Mouse (Mus musculus): ENCODE data around the gene Adam12.
A peak's percentile ranks its signal among the peaks of the same experiment; 100 is the strongest.

The Adam12 gene

GRCm38 (mm10) chr7:134231378-134232346 lies at the start of gene Adam12:
Gene Adam12 (minus strand): TSS chr7:134232146.
- peak; percentile 49 for DNase-seq (ENCODE audit: low spot score)

- DNase-seq (ENCODE audit: low spot score) = no peak
These were observed 41.0 kb upstream of the Adam12 start for GRCm38 (mm10) chr7:134272956-134273355.

DNA sequence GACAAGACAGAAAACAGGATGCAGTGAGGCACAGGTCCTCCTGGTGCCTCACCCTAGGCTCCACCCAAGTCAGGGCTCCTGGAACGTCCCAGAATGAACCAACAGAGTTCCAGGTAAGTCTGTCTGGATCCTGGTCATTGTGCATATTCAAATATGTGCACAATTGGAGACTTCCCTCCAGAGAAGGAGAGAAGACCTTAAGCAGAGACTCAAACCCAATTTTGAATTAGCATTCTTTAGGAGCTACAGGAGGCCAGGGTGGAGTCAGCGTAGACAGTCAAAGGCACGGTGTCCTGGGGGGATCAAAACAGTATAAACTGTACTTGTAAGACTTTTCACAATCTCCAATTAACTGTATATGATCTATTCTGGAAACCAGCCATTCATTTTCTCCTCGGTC lies 40.5 kb upstream of the Adam12 start:
- DNase-seq (ENCODE audit: low spot score) = no peak

- DNase-seq (ENCODE audit: low spot score) = no peak
These were observed 33.8 kb upstream of the Adam12 start for GRCm38 (mm10) chr7:134265783-134266182.

DNA sequence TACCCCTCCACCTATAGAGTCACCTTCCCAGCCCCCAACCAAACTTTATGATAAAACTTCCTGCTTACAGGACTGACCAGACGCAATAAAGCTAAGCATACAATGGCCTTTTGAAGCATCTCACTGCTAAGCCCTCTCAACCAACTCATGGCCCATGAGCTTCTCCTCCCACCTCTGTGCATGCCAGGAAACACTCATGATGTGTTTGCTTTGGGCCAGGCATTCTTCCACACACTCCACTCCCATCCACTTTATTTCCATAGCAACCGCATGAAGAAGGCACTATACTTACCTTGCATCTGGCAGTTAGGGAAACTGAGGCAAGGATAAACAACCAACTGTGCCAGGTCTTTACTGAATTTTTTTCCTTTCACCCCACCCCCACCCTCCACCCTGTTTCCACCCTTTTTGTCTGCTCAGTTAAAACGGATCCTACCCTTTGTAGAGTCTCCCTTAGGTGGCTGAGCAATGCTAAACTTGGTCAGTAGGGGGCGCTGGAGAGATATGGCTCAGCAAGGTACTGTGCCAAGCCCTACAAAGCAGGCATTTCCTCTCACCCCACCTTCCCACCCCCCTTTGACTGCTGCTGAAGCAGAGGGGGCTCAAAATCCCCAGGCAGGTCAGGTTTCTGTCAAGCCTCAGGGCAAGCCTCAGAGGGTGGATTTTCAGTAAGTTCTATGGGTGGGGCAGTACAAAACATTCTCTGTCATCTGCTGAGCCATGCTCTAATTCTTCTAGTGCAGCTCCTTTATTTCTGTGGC lies 31.4 kb upstream of the Adam12 start:
- peak; percentile 61 for DNase-seq (ENCODE audit: low spot score)

DNA sequence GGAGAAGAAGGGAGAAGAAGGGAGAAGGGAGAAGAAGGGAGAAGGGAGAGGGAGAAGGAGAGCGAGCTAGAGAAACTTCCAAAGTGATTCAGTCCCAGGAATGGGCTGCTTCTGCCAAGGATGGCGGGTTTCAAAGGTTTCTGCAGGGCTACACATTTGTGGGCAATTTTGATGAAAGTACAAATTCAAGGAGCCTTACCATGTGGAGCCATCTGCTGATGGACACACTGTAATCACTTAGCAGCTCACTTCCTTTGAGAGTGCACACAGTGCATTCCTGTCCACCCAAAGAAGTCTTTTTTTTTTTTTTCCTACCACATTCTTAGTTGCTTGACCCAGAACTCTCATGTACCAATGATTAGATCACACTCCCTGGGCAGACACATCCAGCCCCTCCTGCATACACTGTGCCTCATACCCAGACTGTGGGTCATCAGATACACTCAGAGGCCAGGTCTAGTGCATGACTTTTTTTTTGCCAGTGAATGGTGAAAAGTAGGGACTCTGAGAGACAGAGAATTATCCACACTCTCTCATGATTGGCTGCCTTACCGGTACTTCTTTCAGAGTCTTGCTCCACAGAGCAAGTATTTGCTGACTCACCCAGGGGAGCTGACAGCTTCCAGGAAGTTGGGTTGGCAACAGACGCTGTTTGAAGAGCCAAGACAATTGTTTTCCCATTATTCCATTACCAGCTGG lies 29.2 kb upstream of the Adam12 start:
- peak; percentile 74 for DNase-seq (ENCODE audit: low spot score)

DNA sequence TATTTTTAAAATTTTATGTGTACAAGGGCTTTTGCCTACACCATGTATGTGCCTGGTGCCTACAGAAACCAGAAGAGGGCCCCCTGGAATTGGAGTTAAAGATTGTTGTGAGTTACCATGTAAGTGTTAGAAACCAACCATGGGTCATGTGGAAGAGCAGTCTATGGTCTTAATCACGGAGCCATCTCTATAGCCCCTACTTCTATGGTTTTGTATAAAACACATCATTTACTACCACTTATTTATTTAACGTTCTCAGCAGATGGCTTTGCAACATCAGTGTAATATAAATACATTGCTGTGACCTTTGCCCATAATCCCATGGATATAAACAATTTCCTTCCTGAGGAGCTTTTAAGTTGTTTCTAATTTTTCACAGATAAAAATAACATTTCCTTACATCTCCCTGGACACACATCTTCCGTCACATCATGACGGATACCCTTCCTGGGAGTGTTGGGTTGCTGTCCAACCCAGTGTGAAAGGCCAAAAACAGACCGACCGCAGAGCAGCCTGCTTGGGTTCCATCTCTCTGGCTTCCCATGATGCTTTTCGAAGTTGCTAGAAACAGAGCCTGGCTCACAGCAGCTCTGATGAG lies 18.4 kb upstream of the Adam12 start:
- DNase-seq (ENCODE audit: low spot score) = no peak

DNA sequence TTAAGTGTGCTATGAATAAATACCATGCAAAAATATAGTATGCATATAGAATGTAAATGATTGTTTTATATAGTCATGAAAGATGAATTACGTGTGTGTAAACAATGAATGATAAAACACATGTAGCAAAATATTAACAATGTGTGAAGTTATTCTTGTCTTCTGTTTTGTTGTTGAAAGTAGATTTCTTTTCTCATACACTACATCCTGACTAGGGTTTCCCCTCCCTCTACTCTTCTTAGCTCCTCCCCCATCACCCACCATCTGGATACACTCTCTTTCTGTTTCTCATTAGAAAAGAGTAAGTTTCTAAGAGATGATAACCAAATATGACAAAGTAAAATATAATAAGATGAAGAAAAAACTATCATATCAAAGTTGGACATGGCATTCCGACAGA lies 16.1 kb upstream of the Adam12 start:
- DNase-seq (ENCODE audit: low spot score) = no peak

- DNase-seq (ENCODE audit: low spot score) = no peak
These were observed 14.7 kb upstream of the Adam12 start for GRCm38 (mm10) chr7:134246624-134247023.

GRCm38 (mm10) chr7:134242773-134243172 lies 10.8 kb upstream of the Adam12 start:
- no peak for DNase-seq (ENCODE audit: low spot score)

DNA sequence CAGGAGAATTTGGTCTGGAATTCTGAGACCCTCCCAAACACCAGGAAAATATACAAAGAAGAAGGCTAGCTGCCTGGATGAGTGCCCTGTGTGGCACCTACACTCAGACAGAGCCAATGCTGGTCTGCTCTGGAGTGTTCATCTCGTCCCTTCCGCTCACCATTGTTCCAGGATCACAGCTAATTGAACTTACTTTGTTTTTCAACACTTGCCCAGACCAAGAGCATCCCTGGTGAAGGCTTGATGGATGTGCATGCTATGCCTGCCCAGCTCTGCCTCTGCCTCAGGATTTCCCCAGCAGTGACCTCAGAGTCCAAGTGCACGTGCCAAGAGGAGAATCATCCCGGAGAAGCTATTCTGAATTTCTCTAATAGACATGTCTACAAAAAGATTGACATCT lies 9.3 kb upstream of the Adam12 start:
- DNase-seq (ENCODE audit: low spot score) = no peak

DNA sequence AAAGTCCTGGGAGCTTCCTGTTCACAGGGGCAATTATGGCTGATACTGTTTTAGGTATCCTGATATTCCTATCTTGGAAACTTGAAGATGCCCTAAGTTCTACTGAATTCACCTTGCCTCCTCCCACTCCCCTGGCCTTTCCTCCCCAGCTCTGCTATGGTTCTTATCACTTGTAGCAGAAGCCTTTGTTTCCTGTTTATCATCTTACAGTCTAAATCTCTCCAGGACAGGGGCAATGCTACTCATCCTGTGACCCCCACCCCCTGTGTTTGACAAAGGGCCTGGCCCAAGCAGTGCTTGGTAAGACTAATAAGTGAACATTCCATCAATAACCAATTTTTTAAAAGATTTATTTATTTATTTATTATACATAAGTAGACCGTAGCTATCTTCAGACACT lies 8.6 kb upstream of the Adam12 start:
- DNase-seq (ENCODE audit: low spot score) = no peak

DNA sequence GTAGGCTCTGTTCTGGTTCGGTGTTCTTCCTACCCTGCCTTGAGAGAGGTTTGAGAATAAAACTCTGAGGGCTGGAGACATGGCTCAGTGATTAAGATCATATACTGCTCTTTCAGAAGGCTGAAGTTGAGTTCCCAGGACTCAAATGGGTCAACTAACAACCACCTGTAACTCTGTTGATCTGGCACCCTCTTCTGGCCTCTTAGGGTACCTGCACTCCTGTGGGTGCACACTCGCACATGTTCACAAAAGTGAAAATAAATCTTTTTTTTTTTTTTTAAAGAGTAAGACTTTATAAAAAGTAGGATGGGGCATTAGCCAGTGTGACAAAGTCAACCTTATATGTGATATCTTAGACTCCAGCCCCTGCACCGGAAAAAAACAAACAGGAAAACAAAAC lies 6.9 kb upstream of the Adam12 start:
- no peak for DNase-seq (ENCODE audit: low spot score)

DNA sequence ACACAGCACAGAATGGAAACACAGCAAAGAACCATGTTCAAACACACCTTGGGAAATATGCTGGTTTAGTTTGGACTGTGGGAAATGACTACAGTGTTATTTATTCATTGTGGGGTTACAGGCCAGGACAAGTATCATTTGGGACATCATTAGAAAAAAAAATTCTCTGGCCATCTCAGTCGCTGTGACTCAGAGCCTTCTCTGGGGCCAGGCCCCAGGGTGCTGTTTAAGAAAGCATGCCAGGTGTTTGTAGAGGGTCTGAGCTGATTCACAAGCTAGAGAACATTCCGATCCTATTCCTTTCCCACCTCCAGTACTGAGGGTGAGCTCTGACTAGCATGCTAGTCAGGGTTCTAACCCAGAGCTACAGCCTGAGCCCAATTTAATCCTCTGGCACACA lies 5.4 kb upstream of the Adam12 start:
- no peak for DNase-seq (ENCODE audit: low spot score)

- no peak for DNase-seq (ENCODE audit: low spot score)
These were observed 4.8 kb upstream of the Adam12 start for GRCm38 (mm10) chr7:134236727-134237126.

DNA sequence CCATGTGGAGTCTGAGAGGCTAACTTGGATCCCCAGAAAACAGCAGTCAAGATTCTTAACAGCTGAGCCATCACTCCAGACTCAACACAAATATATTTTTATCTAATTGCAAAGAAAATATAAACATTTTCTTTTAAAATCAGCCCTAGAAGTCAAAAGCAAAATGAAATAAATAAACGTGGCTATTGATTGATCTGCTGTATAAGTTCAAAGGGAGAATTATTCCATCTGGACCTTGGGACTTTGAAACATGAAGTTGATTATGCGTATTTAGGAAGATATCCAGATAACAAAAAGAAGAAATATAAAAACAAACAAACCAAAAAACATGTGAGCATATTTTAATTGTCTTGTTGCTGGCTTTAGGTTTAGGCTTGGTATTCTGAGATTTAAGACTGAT lies 3.6 kb upstream of the Adam12 start:
- DNase-seq (ENCODE audit: low spot score) = no peak

GRCm38 (mm10) chr7:134230708-134231107 lies 1.2 kb downstream of the Adam12 start:
- no peak for DNase-seq (ENCODE audit: low spot score)

- DNase-seq (ENCODE audit: low spot score) = no peak
These were observed 2.0 kb downstream of the Adam12 start for GRCm38 (mm10) chr7:134229899-134230298.

DNA sequence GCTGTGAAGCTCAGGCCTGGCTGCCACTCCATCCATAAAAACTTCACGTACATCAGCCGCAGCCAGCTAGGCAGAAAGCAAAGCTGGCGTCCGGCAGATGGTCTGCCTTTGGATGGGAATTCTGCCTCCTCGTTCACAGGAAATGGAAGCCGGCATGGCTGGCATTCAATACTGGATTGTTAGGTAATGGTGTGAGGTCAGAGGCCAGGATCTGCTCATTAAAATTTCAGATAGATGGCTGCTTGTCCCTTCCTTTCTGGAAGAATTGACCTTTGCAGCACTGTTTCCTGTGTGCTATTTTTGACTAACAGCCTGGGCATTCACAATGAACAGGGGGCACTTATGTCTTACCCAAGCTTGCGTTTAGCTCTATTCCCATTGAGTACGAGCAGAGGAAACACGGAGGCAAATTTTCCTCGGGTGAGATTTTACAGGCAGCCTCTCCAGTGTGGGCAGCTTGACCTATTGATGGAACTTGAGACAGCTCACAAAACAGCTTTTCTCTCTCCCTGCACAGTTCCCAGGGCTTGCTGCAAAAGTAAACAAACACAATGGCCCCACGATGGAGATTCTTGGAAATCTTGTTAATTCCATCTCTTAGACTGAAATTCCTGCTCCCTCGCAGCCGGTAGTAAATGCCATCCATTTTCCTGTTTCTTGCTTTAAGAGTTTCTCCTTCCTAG lies 4.0 kb downstream of the Adam12 start:
- DNase-seq (ENCODE audit: low spot score) = peak; percentile 10

DNA sequence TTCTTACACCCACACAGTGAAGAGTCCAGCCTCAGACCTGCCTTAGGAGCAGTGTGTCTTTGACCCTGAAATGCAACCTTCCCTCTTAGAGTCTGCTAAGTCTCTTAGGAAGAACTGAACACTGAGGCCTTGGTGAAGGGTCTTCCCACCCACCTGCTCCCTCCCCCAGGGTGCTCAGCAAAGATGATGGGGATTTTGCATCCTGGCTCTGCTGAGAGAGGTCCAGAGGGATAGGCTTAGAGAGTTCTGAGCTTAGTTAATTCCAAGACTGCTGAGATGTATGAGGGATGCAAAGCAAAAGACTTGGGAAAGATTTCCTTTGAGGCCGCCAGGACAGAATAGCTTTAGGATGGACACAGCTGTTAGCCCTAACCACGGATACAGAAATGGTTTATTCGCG lies 4.8 kb downstream of the Adam12 start:
- DNase-seq (ENCODE audit: low spot score) = no peak

DNA sequence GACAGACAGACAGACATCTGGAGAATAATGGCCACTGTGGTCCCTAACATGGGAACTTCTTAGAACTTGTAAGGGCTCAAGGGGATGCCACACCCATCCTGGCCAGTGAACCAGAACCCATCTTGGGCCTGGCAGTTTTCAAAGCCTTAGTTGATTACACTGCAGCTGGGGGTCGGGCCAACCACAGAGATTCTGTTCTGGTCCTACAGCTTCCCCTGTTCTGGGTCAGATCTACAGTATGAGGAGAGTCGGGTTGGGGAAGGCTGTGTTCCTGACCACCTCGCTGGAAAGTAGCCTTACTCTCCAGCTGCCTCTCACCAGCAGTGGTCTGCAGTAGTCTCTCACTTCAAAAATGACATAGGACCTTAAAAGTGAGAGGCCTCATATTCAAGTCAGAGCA lies 5.7 kb downstream of the Adam12 start:
- no peak for DNase-seq (ENCODE audit: low spot score)
